Mouse (Mus musculus) lung, postnatal 0 days (tissue): ENCODE measurements around the gene Cnmd. TPM values are rescaled to one million over a fixed set of nuclear protein-coding genes. Genes with fewer than 3 reads are reported as not detected.

ENCODE experiments used
- ATAC-seq: fragments of 200-750 bp; cut with Nextera tagmentation; 2 replicates; pipeline ENCODE4 v1.8.0; 2017; ENCODE audit warnings: moderate library complexity
- DNase-seq: peaks from one replicate; pipeline ENCODE4 v3.0.0-alpha.2; 2016; ENCODE audit warnings: low spot score
- H3K27ac ChIP-seq: fragments of 300-500 bp; sonication (generic); 2 replicates; pipeline ENCODE4 v1.5.1; 2014; ENCODE audit warnings: antibody characterized with exemption, mild to moderate bottlenecking, low read length, mixed read lengths
- H3K27me3 ChIP-seq: fragments of 300-500 bp; sonication (generic); replicated peaks from 2 replicates; pipeline ENCODE4 v1.6.1; 2014; ENCODE audit warnings: low read length, mixed read lengths; ENCODE audit not compliant: insufficient read depth
- H3K36me3 ChIP-seq: fragments of 300-500 bp; sonication (generic); 2 replicates; pipeline ENCODE4 v1.6.1; 2014; ENCODE audit warnings: low read length, mixed read lengths; ENCODE audit not compliant: insufficient read depth
- H3K4me1 ChIP-seq: fragments of 300-500 bp; sonication (generic); 2 replicates; pipeline ENCODE4 v1.6.1; 2014; ENCODE audit warnings: antibody characterized with exemption, low read depth, low read length, mixed read lengths; ENCODE audit not compliant: insufficient read depth
- H3K4me2 ChIP-seq: fragments of 300-500 bp; sonication (generic); replicated peaks from 2 replicates; pipeline ENCODE4 v1.6.1; 2014; ENCODE audit warnings: low read depth, mild to moderate bottlenecking, low read length, moderate library complexity, mixed read lengths
- H3K4me3 ChIP-seq: fragments of 300-500 bp; sonication (generic); 2 replicates; pipeline ENCODE4 v1.5.1; 2014; ENCODE audit warnings: low read depth, low read length
- H3K9ac ChIP-seq: fragments of 300-500 bp; sonication (generic); replicated peaks from 2 replicates; pipeline ENCODE4 v1.6.1; 2014; ENCODE audit warnings: low read depth, mild to moderate bottlenecking
- H3K9me3 ChIP-seq: fragments of 300-500 bp; sonication (generic); 2 replicates; pipeline ENCODE4 v1.6.1; 2016; ENCODE audit warnings: low read length, mixed read lengths
- CTCF ChIP-seq: IDR thresholded peaks from 2 replicates; pipeline ENCODE4 v1.5.1; 2016; ENCODE audit warnings: antibody characterized with exemption, mild to moderate bottlenecking
- EP300 ChIP-seq: IDR thresholded peaks from 2 replicates; pipeline ENCODE4 v1.6.1; 2016; ENCODE audit warnings: antibody characterized with exemption, mild to moderate bottlenecking, control low read depth
- WGBS: fragments of 180-500 bp; shearing (Covaris S2); extraction: QIAGEN DNeasy Blood & Tissue Kit; methylation state at CpG from one replicate; pipeline ENCODE4 v1.1.7; 2014; 5-methylcytosine and 5-hydroxymethylcytosine counted together
- polyA plus RNA-seq: library from polyadenylated mRNA; unstranded; fragments of >200 nt; fragmentation: Nextera tagmentation; extraction: Ambion mirVana; gene quantifications from 2 replicates; pipeline ENCODE4 v1.2.1, GENCODE M21; 2015

The Cnmd gene
- polyA plus RNA-seq, 1 experiment from 2014 or later = 0.26 TPM

DNA sequence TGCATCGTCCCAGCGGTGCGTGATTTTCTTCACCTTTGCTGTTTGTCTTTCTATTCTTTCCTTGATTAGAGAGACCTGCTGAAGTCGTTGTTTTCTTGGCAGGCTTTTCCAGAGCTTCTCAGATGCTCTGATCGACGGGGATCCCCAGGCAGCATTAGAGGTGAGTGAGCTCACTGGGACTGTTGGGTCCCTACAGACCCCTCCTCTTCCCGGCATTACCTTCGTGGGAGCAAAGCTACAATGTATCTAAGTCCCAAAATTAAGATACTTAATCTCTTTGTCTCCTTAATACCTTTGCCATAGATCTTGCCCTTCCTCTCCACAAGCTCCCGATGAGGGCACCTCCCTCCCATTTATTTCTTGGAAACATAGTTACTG is 74.1 kb downstream of the Cnmd start:
- Histone ChIP-seq H3K9ac (peak overlapping the region; percentile 76), H3K4me2 (peak overlapping the region; percentile 74), H3K27me3 (no peaks in the 10 kb centered on the region), H3K27ac (peak overlapping the region; percentile 99), H3K36me3 (no peaks in the 10 kb centered on the region), H3K4me3 (peak overlapping the region; percentile 64), H3K9me3 (no peaks in the 10 kb centered on the region), H3K4me1 (peaks cover 4% of the 10 kb centered on the region; the same call in 1 of the 2 replicates)
- ATAC-seq (no peak), DNase-seq (no peak)
- TF ChIP-seq EP300 = 0 out of 2 replicates have a peak, but pooled peaks have one; percentile 10
- no peak for TF ChIP-seq CTCF
- WGBS = 1% methylated on average over 9 of the region's 9 CpGs

Other genes starting within 250 kb of the Cnmd start
- gene Kbtbd7, start 235.7 kb downstream of the Cnmd start, polyA plus RNA-seq = 5.8 TPM in 2 replicates
- gene Kbtbd6, start 210.3 kb downstream of the Cnmd start, polyA plus RNA-seq = 0.36 TPM in 2 replicates
- 21.0 and 25.7 TPM in 2 replicates for gene Elf1, start 181.0 kb downstream of the Cnmd start, polyA plus RNA-seq
- gene Wbp4, start 180.7 kb downstream of the Cnmd start, polyA plus RNA-seq = 35.8 and 37.6 TPM in 2 replicates
- 96.8 and 104 TPM in 2 replicates for gene Sugt1, start 74.5 kb downstream of the Cnmd start, polyA plus RNA-seq
- gene Pcdh8, start 109.1 kb upstream of the Cnmd start, polyA plus RNA-seq = not detected in 2 replicates